Mouse (Mus musculus): Measurements from ENCODE around the gene Sgsm1.

GRCm38 (mm10) chr5:113195907-113196306 lies 114.7 kb downstream of the Sgsm1 start:
- no peak for TF ChIP-seq CTCF (IDR thresholded peaks at IDR 0.05; ENCODE audit: low read depth)
- TF ChIP-seq EP300 (IDR thresholded peaks at IDR 0.05; ENCODE audit: low read depth), result no peak
